Mouse (Mus musculus) ES-CJ7 (cell line): ENCODE measurements around the gene Crygb.
"Not testable (repeated sequence)": the region's sequence is repeated elsewhere in the genome, so short reads cannot be mapped to it uniquely, and the experiment has no call there.

ENCODE experiments used
- DNase-seq: peaks from one replicate; pipeline ENCODE4 v3.0.0; 2011; ENCODE audit warnings: low read depth, low spot score

Gene Crygb

GRCm38 (mm10) chr1:65073589-65073988 is 8.5 kb downstream of the Crygb start, which contains the start of gene Crygc:
Gene Crygc (minus strand): TSS chr1:65073689.
- DNase-seq: no peak

GRCm38 (mm10) chr1:65067842-65068241 is 14.2 kb downstream of the Crygb start:
- DNase-seq: peak; percentile 75

GRCm38 (mm10) chr1:65064201-65064600 is 17.9 kb downstream of the Crygb start:
- no peak for DNase-seq

- DNase-seq: no peak
Measured at GRCm38 (mm10) chr1:65063352-65063751, 18.7 kb downstream of the Crygb start, which contains the start of gene Crygd. Gene Crygd (minus strand): TSS chr1:65063452.

GRCm38 (mm10) chr1:65052140-65052539 is 29.9 kb downstream of the Crygb start:
- DNase-seq: peak; percentile 56

GRCm38 (mm10) chr1:65051696-65052095 is 30.4 kb downstream of the Crygb start:
- DNase-seq: peak; percentile 64

- DNase-seq: not testable (repeated sequence)
Measured at GRCm38 (mm10) chr1:65050952-65051351, 31.1 kb downstream of the Crygb start, which contains the start of gene Cryge. Gene Cryge (minus strand): TSS chr1:65051149.

GRCm38 (mm10) chr1:65048781-65049180 is 33.3 kb downstream of the Crygb start:
- peak; percentile 62 for DNase-seq

GRCm38 (mm10) chr1:65046401-65047109 is 35.5 kb downstream of the Crygb start:
- peak; percentile 35 for DNase-seq

GRCm38 (mm10) chr1:65043433-65043832 is 38.7 kb downstream of the Crygb start:
- DNase-seq: no peak

GRCm38 (mm10) chr1:65041837-65042236 is 40.3 kb downstream of the Crygb start:
- DNase-seq: no peak

- DNase-seq: peak; percentile 91
Measured at GRCm38 (mm10) chr1:65040806-65041205, 41.3 kb downstream of the Crygb start.

GRCm38 (mm10) chr1:65039679-65040078 is 42.4 kb downstream of the Crygb start:
- no peak for DNase-seq

- peak; percentile 85 for DNase-seq
Measured at GRCm38 (mm10) chr1:65037542-65037941, 44.5 kb downstream of the Crygb start.

- no peak for DNase-seq
Measured at GRCm38 (mm10) chr1:65035513-65035912, 46.6 kb downstream of the Crygb start.

GRCm38 (mm10) chr1:65032641-65033040 is 49.4 kb downstream of the Crygb start, which contains the start of gene Akr1cl:
Gene Akr1cl (minus strand): TSS chr1:65032759.
- no peak for DNase-seq
